Mouse (Mus musculus) stomach, postnatal 0 days (tissue): ENCODE measurements around the gene Slc6a20b.

Source experiments
- CTCF ChIP-seq: IDR thresholded peaks from 2 replicates; pipeline ENCODE4 v1.5.1; 2016; ENCODE audit warnings: antibody characterized with exemption, low read depth, mild to moderate bottlenecking, moderate library complexity
- EP300 ChIP-seq: optimal IDR thresholded peaks from 2 replicates; pipeline ENCODE3; 2016; ENCODE audit warnings: antibody characterized with exemption

GRCm38 (mm10) chr9:123657457-123657856 is 25.1 kb upstream of the Slc6a20b start:
- no peak for TF ChIP-seq EP300
- TF ChIP-seq CTCF, result no peak
